Mouse (Mus musculus) cerebellum, adult 11-12 months (tissue): Measurements from ENCODE around the gene Serhl.

ENCODE experiments used
- DNase-seq: peaks from one replicate; pipeline ENCODE4 v3.0.0; 2022

Serhl gene

DNA sequence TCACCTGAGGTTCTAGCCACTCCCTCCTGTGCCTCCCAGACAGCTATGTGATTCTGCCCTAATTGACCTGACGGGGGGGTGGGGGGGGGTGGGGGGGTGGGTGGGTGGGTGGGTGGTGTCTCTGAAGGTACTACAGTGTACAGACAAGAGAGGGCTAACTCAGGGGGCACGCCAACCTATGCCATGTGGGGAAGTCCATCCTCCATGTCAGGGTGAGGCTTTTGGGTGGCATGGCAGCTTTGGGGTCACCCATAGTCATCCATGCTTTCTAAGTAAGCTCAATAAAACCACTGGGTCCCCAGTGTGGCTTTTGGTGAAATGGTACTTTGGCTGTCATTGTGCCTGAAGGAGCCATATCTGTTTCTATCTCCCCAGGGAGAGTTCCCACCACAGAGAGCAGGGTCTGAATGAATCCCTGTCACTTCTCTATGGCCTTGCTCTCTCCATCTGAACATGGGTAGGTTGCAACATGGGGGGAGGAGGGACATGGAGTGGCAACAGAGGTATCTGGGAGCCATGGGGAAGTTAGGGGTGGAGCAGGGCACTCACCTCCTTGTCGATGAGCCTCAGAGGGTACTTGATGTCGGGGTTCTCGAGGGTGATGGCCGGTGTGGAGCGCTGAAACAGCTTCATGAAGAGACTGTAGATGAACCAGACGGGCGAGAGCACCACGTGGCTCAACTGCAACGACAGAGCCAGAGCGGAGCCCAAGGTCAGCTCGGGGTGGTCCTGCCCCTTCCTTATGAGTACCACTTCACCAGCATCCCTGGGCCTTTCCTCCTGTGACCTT lies 76.4 kb downstream of the Serhl start:
- DNase-seq = peak; percentile 29
